Mouse (Mus musculus) CH12.LX (cell line): ENCODE measurements around the gene Guk1. TPM values are rescaled to one million over a fixed set of nuclear protein-coding genes. Genes with fewer than 3 reads are reported as not detected.

ENCODE experiments used
- DNase-seq: peaks from one replicate; pipeline ENCODE4 v3.0.0-alpha.2; 2013; ENCODE audit errors: extremely low read depth
- H3K27ac ChIP-seq: 2 replicates; pipeline ENCODE4 v1.5.1; 2012; ENCODE audit warnings: low read depth, mild to moderate bottlenecking, control low read depth, moderate library complexity; ENCODE audit not compliant: insufficient read depth
- H3K27me3 ChIP-seq: replicated peaks from 2 replicates; pipeline ENCODE3; 2012; ENCODE audit warnings: inconsistent platforms
- H3K36me3 ChIP-seq, 2 experiments: replicated peaks in 1 of 2; 2 replicates each; pipeline versions ENCODE3 to v1.6.1; 2012; ENCODE audit warnings: inconsistent platforms in 1 of 2, low read length in 1 of 2, mild to moderate bottlenecking in 1 of 2, mixed read lengths in 1 of 2, moderate library complexity in 1 of 2; ENCODE audit not compliant: control insufficient read depth in 1 of 2, insufficient read depth in 1 of 2
- H3K4me1 ChIP-seq, 2 experiments: 2 replicates each; pipeline ENCODE4 v1.6.1; 2012; ENCODE audit warnings: inconsistent platforms in 1 of 2, moderate library complexity in 1 of 2; ENCODE audit not compliant: insufficient read depth in 2 of 2, control insufficient read depth in 1 of 2
- H3K4me2 ChIP-seq: 2 replicates; pipeline ENCODE4 v1.6.1; 2012; ENCODE audit warnings: low read depth, mild to moderate bottlenecking, control low read depth; ENCODE audit not compliant: poor library complexity, insufficient read depth, severe bottlenecking
- H3K4me3 ChIP-seq, 3 experiments: fragments of 150-350 bp in 1 of 3; sonication (generic) in 1 of 3; replicated peaks in 1 of 3; 2 replicates each; pipeline versions ENCODE3 to v1.5.1; 2011 to 2012; ENCODE audit warnings: low read depth in 2 of 3, low read length in 2 of 3, mild to moderate bottlenecking in 2 of 3, moderate library complexity in 2 of 3, control low read depth in 1 of 3, improper control_type of control experiment in 1 of 3, inconsistent platforms in 1 of 3, mixed read lengths in 1 of 3; ENCODE audit not compliant: poor library complexity in 1 of 3
- H3K79me2 ChIP-seq: replicated peaks from 2 replicates; pipeline ENCODE4 v1.6.1; 2012; ENCODE audit warnings: mild to moderate bottlenecking, moderate library complexity; ENCODE audit not compliant: control insufficient read depth, poor library complexity, insufficient read depth, severe bottlenecking; ENCODE audit errors: extremely low read depth
- H3K9ac ChIP-seq: 2 replicates; pipeline ENCODE4 v1.6.1; 2012; ENCODE audit warnings: low read depth, mild to moderate bottlenecking, control low read depth, moderate library complexity; ENCODE audit not compliant: insufficient read depth
- H3K9me3 ChIP-seq: replicated peaks from 2 replicates; pipeline ENCODE3; 2012; ENCODE audit warnings: low read length, inconsistent platforms, mixed read lengths
- BHLHE40 ChIP-seq: IDR thresholded peaks from 2 replicates; pipeline ENCODE4 v1.6.1; 2011; ENCODE audit warnings: mild to moderate bottlenecking, low read depth, low read length, improper control_type of control experiment
- CHD1 ChIP-seq: IDR thresholded peaks from 2 replicates; pipeline ENCODE4 v1.6.1; 2012; ENCODE audit warnings: low read depth, low read length, improper control_type of control experiment, inconsistent platforms
- CHD2 ChIP-seq: IDR thresholded peaks from 2 replicates; pipeline ENCODE4 v1.6.1; 2011; ENCODE audit warnings: low read length, improper control_type of control experiment
- CTCF ChIP-seq, 2 experiments: IDR thresholded peaks in 1 of 2; conservative IDR thresholded peaks in 1 of 2; 2 replicates each; pipeline ENCODE4 v1.5.1; 2011 to 2012; ENCODE audit warnings: low read depth in 2 of 2, low read length in 2 of 2, improper control_type of control experiment in 1 of 2, inconsistent platforms in 1 of 2, mild to moderate bottlenecking in 1 of 2, moderate library complexity in 1 of 2
- E2F4 ChIP-seq: IDR thresholded peaks from 2 replicates; pipeline ENCODE4 v1.6.1; 2011; ENCODE audit warnings: low read depth, low read length, improper control_type of control experiment; ENCODE audit not compliant: insufficient replicate concordance
- ELF1 ChIP-seq: IDR thresholded peaks from 2 replicates; pipeline ENCODE4 v1.6.1; 2014; ENCODE audit warnings: low read depth, mild to moderate bottlenecking, inconsistent platforms, low read length, improper control_type of control experiment
- EP300 ChIP-seq: IDR thresholded peaks from 2 replicates; pipeline ENCODE4 v1.6.1; 2011; ENCODE audit warnings: low read length, improper control_type of control experiment
- ETS1 ChIP-seq: conservative IDR thresholded peaks from 2 replicates; pipeline ENCODE4 v1.6.1; 2012; ENCODE audit warnings: low read depth, mild to moderate bottlenecking, inconsistent platforms, low read length, improper control_type of control experiment, moderate library complexity
- GABPA ChIP-seq: IDR thresholded peaks from 2 replicates; pipeline ENCODE4 v1.6.1; 2012; ENCODE audit warnings: low read depth, low read length, improper control_type of control experiment, inconsistent platforms; ENCODE audit not compliant: insufficient replicate concordance
- HCFC1 ChIP-seq: IDR thresholded peaks from 2 replicates; pipeline ENCODE4 v1.6.1; 2012; ENCODE audit warnings: low read depth, mild to moderate bottlenecking, inconsistent platforms, low read length, improper control_type of control experiment
- IRF4 ChIP-seq: IDR thresholded peaks from 2 replicates; pipeline ENCODE4 v1.6.1; 2014; ENCODE audit warnings: low read depth, mild to moderate bottlenecking, inconsistent platforms, low read length, improper control_type of control experiment
- JUN ChIP-seq: IDR thresholded peaks from 2 replicates; pipeline ENCODE4 v1.6.1; 2011; ENCODE audit warnings: low read depth, mild to moderate bottlenecking, low read length, improper control_type of control experiment, moderate library complexity; ENCODE audit not compliant: insufficient read depth
- JUND ChIP-seq: conservative IDR thresholded peaks from 2 replicates; pipeline ENCODE4 v1.6.1; 2011; ENCODE audit warnings: low read depth, low read length, improper control_type of control experiment
- KAT2A ChIP-seq: IDR thresholded peaks from 2 replicates; pipeline ENCODE4 v1.6.1; 2012; ENCODE audit warnings: low read length, improper control_type of control experiment, inconsistent platforms; ENCODE audit not compliant: insufficient replicate concordance
- MAFK ChIP-seq: IDR thresholded peaks from 2 replicates; pipeline ENCODE4 v1.6.1; 2011; ENCODE audit warnings: low read length, improper control_type of control experiment; ENCODE audit not compliant: insufficient replicate concordance
- MAX ChIP-seq: IDR thresholded peaks from 2 replicates; pipeline ENCODE4 v1.6.1; 2011; ENCODE audit warnings: low read length, improper control_type of control experiment
- MAZ ChIP-seq: IDR thresholded peaks from 2 replicates; pipeline ENCODE4 v1.6.1; 2012; ENCODE audit warnings: low read depth, mild to moderate bottlenecking, inconsistent platforms, low read length, improper control_type of control experiment, moderate library complexity
- MEF2A ChIP-seq: IDR thresholded peaks from 2 replicates; pipeline ENCODE4 v1.6.1; 2014; ENCODE audit warnings: low read depth, mild to moderate bottlenecking, inconsistent platforms, low read length, improper control_type of control experiment, borderline replicate concordance
- MXI1 ChIP-seq: IDR thresholded peaks from 2 replicates; pipeline ENCODE4 v1.6.1; 2011; ENCODE audit warnings: mild to moderate bottlenecking, low read depth, low read length, improper control_type of control experiment
- MYC ChIP-seq: IDR thresholded peaks from 2 replicates; pipeline ENCODE4 v1.6.1; 2011; ENCODE audit warnings: low read depth, mild to moderate bottlenecking, improper control_type of control experiment, low read length
- NELFE ChIP-seq: IDR thresholded peaks from 2 replicates; pipeline ENCODE4 v1.6.1; 2011; ENCODE audit warnings: low read depth, low read length, improper control_type of control experiment
- NRF1 ChIP-seq: IDR thresholded peaks from 2 replicates; pipeline ENCODE4 v1.6.1; 2014; ENCODE audit warnings: low read depth, mild to moderate bottlenecking, inconsistent platforms, low read length, improper control_type of control experiment, moderate library complexity
- PAX5 ChIP-seq: IDR thresholded peaks from 2 replicates; pipeline ENCODE4 v1.6.1; 2012; ENCODE audit warnings: low read length, inconsistent platforms, mixed read lengths
- POLR2A ChIP-seq: IDR thresholded peaks from 2 replicates; pipeline ENCODE4 v1.6.1; 2011; ENCODE audit warnings: low read depth, mild to moderate bottlenecking, improper control_type of control experiment, low read length
- POLR2AphosphoS2 ChIP-seq: IDR thresholded peaks from 2 replicates; pipeline ENCODE4 v1.6.1; 2011; ENCODE audit warnings: low read depth, low read length, improper control_type of control experiment
- RAD21 ChIP-seq: IDR thresholded peaks from 2 replicates; pipeline ENCODE4 v1.6.1; 2011; ENCODE audit warnings: low read depth, mild to moderate bottlenecking, low read length, improper control_type of control experiment, moderate library complexity
- RCOR1 ChIP-seq: conservative IDR thresholded peaks from 2 replicates; pipeline ENCODE4 v1.6.1; 2012; ENCODE audit warnings: low read depth, mild to moderate bottlenecking, inconsistent platforms, low read length, improper control_type of control experiment
- SIN3A ChIP-seq: IDR thresholded peaks from 2 replicates; pipeline ENCODE4 v1.6.1; 2012; ENCODE audit warnings: low read length, improper control_type of control experiment, inconsistent platforms
- SMC3 ChIP-seq: IDR thresholded peaks from 2 replicates; pipeline ENCODE4 v1.6.1; 2011; ENCODE audit warnings: low read depth, low read length, improper control_type of control experiment
- TBP ChIP-seq: conservative IDR thresholded peaks from 2 replicates; pipeline ENCODE4 v1.6.1; 2011; ENCODE audit warnings: low read depth, low read length, improper control_type of control experiment
- TCF12 ChIP-seq: IDR thresholded peaks from 2 replicates; pipeline ENCODE4 v1.6.1; 2014; ENCODE audit warnings: low read depth, mild to moderate bottlenecking, inconsistent platforms, low read length, improper control_type of control experiment
- UBTF ChIP-seq: IDR thresholded peaks from 2 replicates; pipeline ENCODE4 v1.6.1; 2012; ENCODE audit warnings: low read depth, mild to moderate bottlenecking, inconsistent platforms, low read length, improper control_type of control experiment, moderate library complexity
- USF1 ChIP-seq: IDR thresholded peaks from 2 replicates; pipeline ENCODE4 v1.6.1; 2014; ENCODE audit warnings: low read depth, mild to moderate bottlenecking, inconsistent platforms, low read length, improper control_type of control experiment
- USF2 ChIP-seq: conservative IDR thresholded peaks from 2 replicates; pipeline ENCODE4 v1.6.1; 2011; ENCODE audit warnings: low read depth, low read length, improper control_type of control experiment
- ZC3H11A ChIP-seq: IDR thresholded peaks from 2 replicates; pipeline ENCODE4 v1.6.1; 2012; ENCODE audit warnings: low read depth, mild to moderate bottlenecking, inconsistent platforms, low read length, improper control_type of control experiment
- ZKSCAN1 ChIP-seq: IDR thresholded peaks from 2 replicates; pipeline ENCODE4 v1.6.1; 2012; ENCODE audit warnings: low read depth, inconsistent platforms, low read length, improper control_type of control experiment, borderline replicate concordance
- ZMIZ1 ChIP-seq: IDR thresholded peaks from 2 replicates; pipeline ENCODE4 v1.6.1; 2012; ENCODE audit warnings: low read depth, mild to moderate bottlenecking, inconsistent platforms, low read length, improper control_type of control experiment
- ZNF384 ChIP-seq: IDR thresholded peaks from 2 replicates; pipeline ENCODE4 v1.6.1; 2012; ENCODE audit warnings: low read depth, low read length, improper control_type of control experiment, inconsistent platforms
- dilution Hi-C: fragments of 300-500 bp; cut with MboI; formaldehyde crosslinking; loops from 2 replicates; pipeline ENCODE4 v1.14.3; 2020; ENCODE audit warnings: low sequenced_read_pairs; ENCODE audit not compliant: extremely low pct_unique_long_range_greater_than_20kb, extremely low pct_ligation_motif_present
- in situ Hi-C: fragments of 300-500 bp; cut with MboI; formaldehyde crosslinking; loops from 3 replicates; pipeline ENCODE4 v1.14.3; 2019; ENCODE audit warnings: low sequenced_read_pairs, low pct_ligation_motif_present, low pct_unique_long_range_greater_than_20kb, mixed read lengths
- polyA plus RNA-seq: library from polyadenylated mRNA; unstranded; fragments of >175 nt; gene quantifications from 2 replicates; pipeline ENCODE4 v1.2.1, GENCODE M21; 2012; ENCODE audit warnings: low read depth; ENCODE audit not compliant: insufficient read length
- total RNA-seq, 2 experiments: library from RNA; depleted of rRNA; stranded (reverse); fragments of 300-350 nt in 1 of 2; fragments of >200 nt in 1 of 2; gene quantifications; 2 replicates each; pipeline ENCODE4 v1.2.3; 2012 to 2014

Gene Guk1
- total and polyA plus RNA-seq, 3 experiments, result 111 to 148 (median 130) TPM

DNA sequence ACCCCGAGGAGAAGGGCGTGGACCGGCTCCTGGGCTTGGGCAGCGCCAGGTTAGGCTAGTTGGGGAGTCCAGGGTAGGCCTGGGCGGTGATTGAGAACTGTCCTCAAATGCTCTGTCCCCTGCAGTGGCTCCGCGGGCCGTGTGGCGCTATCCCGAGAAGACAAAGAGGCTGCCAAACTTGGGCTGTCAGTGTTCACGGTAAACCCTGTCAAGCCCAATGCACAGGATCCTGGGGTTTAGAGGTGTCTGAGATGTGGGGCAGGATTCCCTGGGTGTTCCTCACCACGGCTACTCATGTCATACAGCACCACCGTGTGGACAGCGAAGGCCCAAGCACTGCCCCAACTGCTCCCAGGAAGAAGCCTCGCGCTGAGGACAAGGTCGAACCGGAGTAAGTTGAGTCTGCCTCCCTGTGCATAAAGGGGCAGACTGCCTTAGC is 17.0 kb upstream of the Guk1 start:
- H3K4me1 ChIP-seq, result peaks cover 5 to 47% of the 10 kb centered on the region in 2 experiments; a peak in 3 of 4 replicates
- dilution Hi-C loops, result no loop called here

DNA sequence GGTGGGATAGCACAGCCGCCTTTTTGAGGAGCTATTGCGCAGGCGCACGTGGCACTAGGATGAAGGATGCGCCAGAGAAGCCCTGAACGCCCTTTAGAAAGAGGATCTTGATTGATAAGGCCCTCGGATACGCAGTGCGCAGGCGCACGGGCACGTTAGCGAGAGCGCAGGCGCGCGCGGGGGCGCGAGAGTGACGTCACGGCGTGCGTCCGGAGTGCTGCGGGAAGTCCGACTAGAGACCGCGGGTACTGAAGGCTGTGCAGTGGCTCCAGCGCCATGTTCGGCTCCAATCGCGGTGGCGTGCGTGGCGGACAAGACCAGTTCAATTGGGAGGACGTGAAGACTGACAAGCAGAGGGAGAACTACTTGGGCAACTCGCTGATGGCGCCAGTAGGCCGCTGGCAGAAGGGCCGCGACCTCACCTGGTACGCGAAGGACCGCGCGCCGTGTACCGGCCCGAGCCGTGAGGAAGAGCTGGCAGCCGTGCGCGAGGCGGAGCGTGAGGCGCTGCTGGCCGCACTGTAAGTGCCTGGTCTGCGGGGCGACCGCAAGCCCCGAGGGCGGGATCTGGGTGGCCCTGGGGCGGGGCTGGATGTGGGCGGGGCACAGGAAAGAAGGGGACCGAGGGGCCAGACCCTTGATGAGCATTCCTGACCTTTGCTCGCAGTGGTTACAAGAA is 16.3 kb upstream of the Guk1 start, which contains the start of gene 2310033P09Rik:
Gene 2310033P09Rik (plus strand): TSS at position 169 of the 679 bp plus-strand sequence.
- Histone ChIP-seq H3K36me3 (peaks cover 61 to 76% of the 10 kb centered on the region in 2 experiments), H3K27ac (peak within 1 kb of the TSS; percentile 80), H3K4me2 (peak within 1 kb of the TSS; percentile 91), H3K4me1 (peaks cover 5 to 46% of the 10 kb centered on the region in 2 experiments; a peak in 3 of 4 replicates), H3K79me2 (peaks cover 11% of the 10 kb centered on the region), H3K4me3 (peak within 1 kb of the TSS; percentile 74 to 83 (median 81)), H3K9me3 (no peaks in the 10 kb centered on the region), H3K9ac (peak within 1 kb of the TSS; percentile 79), H3K27me3 (no peaks in the 10 kb centered on the region)
- dilution Hi-C loops, result no loop called here
- in situ Hi-C loops, result no loop called here
- peak; percentile 98 for DNase-seq
- no peak for TF ChIP-seq CTCF (conservative IDR thresholded peaks at IDR 0.05 in 1 of 2, IDR thresholded peaks at IDR 0.05 in 1 of 2; ENCODE audit: low read depth in 2 of 2, low read length in 2 of 2)
- peak; percentile 49 for TF ChIP-seq MEF2A
- peak; percentile 91 for TF ChIP-seq POLR2AphosphoS2
- peak; percentile 87 for TF ChIP-seq HCFC1
- TF ChIP-seq ZKSCAN1, result 0 out of 2 replicates have a peak, but pooled peaks have one; percentile 3
- TF ChIP-seq CHD1, result no peak; the same call in 1 of the 2 replicates
- no peak for TF ChIP-seq MAFK
- no peak for TF ChIP-seq EP300
- peak; percentile 56; the same call in 1 of the 2 replicates for TF ChIP-seq JUN
- TF ChIP-seq ZC3H11A, result no peak
- TF ChIP-seq MYC, result peak; percentile 82
- peak; percentile 95 for TF ChIP-seq NELFE
- peak; percentile 96 for TF ChIP-seq MAX
- TF ChIP-seq IRF4, result peak; percentile 17; the same call in 1 of the 2 replicates
- TF ChIP-seq ETS1, result no peak
- peak; percentile 83 for TF ChIP-seq MXI1

More for the DNA sequence above, 17.0 kb upstream of the Guk1 start:
- Histone ChIP-seq H3K9me3 (no peaks in the 10 kb centered on the region), H3K4me3 (peak overlapping the region; percentile 74 to 83 (median 81)), H3K36me3 (peaks cover 64 to 79% of the 10 kb centered on the region in 2 experiments), H3K9ac (peak overlapping the region; percentile 79), H3K27ac (peak overlapping the region; percentile 17; the same call in 1 of the 2 replicates), H3K79me2 (peaks cover 18% of the 10 kb centered on the region), H3K4me2 (peak overlapping the region; percentile 91), H3K27me3 (no peaks in the 10 kb centered on the region)
- 0 out of 2 replicates have a peak, but pooled peaks have one; percentile 10 for TF ChIP-seq CHD2
- TF ChIP-seq NRF1, result no peak
- TF ChIP-seq ELF1, result no peak
- no peak for TF ChIP-seq GABPA
- TF ChIP-seq JUND, result no peak
- no peak for TF ChIP-seq MEF2A
- TF ChIP-seq MAZ, result 0 out of 2 replicates have a peak, but pooled peaks have one; percentile 15
- TF ChIP-seq MXI1, result no peak
- TF ChIP-seq USF1, result no peak
- no peak for TF ChIP-seq MAX
- no peak for TF ChIP-seq ZC3H11A
- no peak for TF ChIP-seq POLR2AphosphoS2
- TF ChIP-seq TCF12, result 0 out of 2 replicates have a peak, but pooled peaks have one; percentile 27
- TF ChIP-seq IRF4, result no peak
- TF ChIP-seq UBTF, result no peak
- TF ChIP-seq TBP, result no peak
- TF ChIP-seq SMC3, result peak; percentile 59
- no peak for TF ChIP-seq HCFC1
- no peak for TF ChIP-seq ZNF384
- TF ChIP-seq ZKSCAN1, result no peak
- peak; percentile 26 to 69; a peak in 3 of 4 replicates for TF ChIP-seq CTCF (conservative IDR thresholded peaks at IDR 0.05 in 1 of 2, IDR thresholded peaks at IDR 0.05 in 1 of 2; ENCODE audit: low read depth in 2 of 2, low read length in 2 of 2)
- TF ChIP-seq POLR2A, result peak; percentile 44; the same call in 1 of the 2 replicates
- TF ChIP-seq ZMIZ1, result no peak
- no peak for TF ChIP-seq MAFK
- TF ChIP-seq JUN, result no peak
- TF ChIP-seq SIN3A, result no peak
- no peak for TF ChIP-seq RCOR1
- TF ChIP-seq E2F4, result no peak
- TF ChIP-seq KAT2A, result no peak
- TF ChIP-seq BHLHE40, result no peak
- TF ChIP-seq CHD1, result no peak
- TF ChIP-seq PAX5, result no peak
- peak; percentile 47 for TF ChIP-seq RAD21
- TF ChIP-seq MYC, result 0 out of 2 replicates have a peak, but pooled peaks have one; percentile 37
- TF ChIP-seq EP300, result no peak
- no peak for TF ChIP-seq NELFE
- no peak for TF ChIP-seq USF2
- no peak for TF ChIP-seq ETS1
- peak; percentile 74 for DNase-seq
- in situ Hi-C loops, result no loop called here
